Comparison of ENCODE assay signal across 8 mouse cellular contexts in the genomic region with DNA sequence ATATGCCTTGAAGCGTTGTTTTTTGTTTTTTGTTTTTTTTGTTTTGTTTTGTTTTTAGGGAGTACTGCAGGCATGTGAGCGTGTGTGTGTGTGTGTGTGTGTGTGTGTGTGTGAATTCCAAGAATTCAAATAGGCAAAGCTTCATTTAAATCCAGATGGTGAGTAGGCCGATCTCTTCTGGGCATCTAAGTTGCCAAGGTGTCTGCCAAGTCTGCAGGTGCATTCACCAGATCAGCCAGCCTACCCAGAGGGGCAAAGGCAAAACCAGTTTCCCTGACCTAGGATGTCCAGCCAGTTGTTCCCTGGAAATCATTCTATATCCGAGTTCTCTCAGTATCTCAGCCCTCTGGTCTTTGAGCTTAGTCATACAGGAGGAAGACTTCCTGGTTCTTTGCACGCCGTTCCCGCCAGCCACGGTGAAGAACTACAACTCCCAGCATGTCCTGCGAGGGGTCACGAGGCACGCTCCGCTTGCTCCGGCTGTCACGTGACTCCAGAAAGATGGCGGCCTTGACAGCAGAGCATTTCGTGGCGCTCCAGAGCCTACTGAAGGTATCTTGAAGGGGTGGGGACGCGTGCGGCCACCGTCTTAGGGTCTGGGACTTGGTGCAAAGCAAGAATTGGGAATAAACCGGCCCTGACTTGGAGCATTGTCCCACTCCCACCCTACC. TPM values are rescaled to one million over a fixed set of nuclear protein-coding genes. Genes with fewer than 3 reads are reported as not detected.
DNase-seq lines count a peak whose midpoint lies in the region; ATAC-seq lines count a peak whose summit lies in the region.

Commd9 (plus strand) TSS at position 480 of the 671 bp plus-strand sequence.

- peak within 1 kb of the TSS; percentile 79 for H3K4me3 ChIP-seq in hindbrain, embryonic 15.5 days

- H3K27me3 ChIP-seq in hindbrain, embryonic 15.5 days: no peaks in the 10 kb centered on the region

- WGBS in hindbrain, embryonic 15.5 days: 12% methylated on average over 22 of the region's 22 CpGs

- peak; percentile 95 for ATAC-seq in hindbrain, embryonic 15.5 days (ENCODE audit: low FRiP score, low read depth)

- peak within 1 kb of the TSS; percentile 77 for H3K4me2 ChIP-seq in hindbrain, embryonic 15.5 days

- H3K4me1 ChIP-seq in hindbrain, embryonic 15.5 days (replicated peaks): peaks cover 16% of the 10 kb centered on the region

- H3K9me3 ChIP-seq in hindbrain, embryonic 15.5 days: no peaks in the 10 kb centered on the region

- H3K27ac ChIP-seq in hindbrain, embryonic 15.5 days (replicated peaks): peak within 1 kb of the TSS; percentile 83

- no peaks in the 10 kb centered on the region for H3K36me3 ChIP-seq in hindbrain, embryonic 15.5 days

- H3K9ac ChIP-seq in hindbrain, embryonic 15.5 days: peak within 1 kb of the TSS; percentile 77

- DNase-seq in T-cell, adult 2 months (ENCODE audit: low spot score): peak; percentile 95
- DNase-seq in cerebellum, postnatal 36 days: peak; percentile 92 to 93
- DNase-seq in frontal cortex, postnatal 36 days (ENCODE audit: low spot score in 2 of 2): peak; percentile 93 to 96
- DNase-seq in left cerebral cortex, adult 11 months (ENCODE audit: low spot score): peak; percentile 91
- peak; percentile 95 to 96 for DNase-seq in lung, postnatal 4 days
- DNase-seq in retina, postnatal 7 days (ENCODE audit: low read depth, low spot score): peak; percentile 80
- peak; percentile 78 for DNase-seq in urinary bladder, adult 2 months (ENCODE audit: low spot score)

RNA-seq across cellular contexts. Expression of gene Commd9, which starts in this region (rescaled TPM):
- 97.3 and 100 TPM in 2 replicates for polyA plus RNA-seq in hindbrain, embryonic 15.5 days (2015; fragmentation: Nextera tagmentation; extraction: Ambion mirVana)
- 46.4 and 66.3 TPM in 2 replicates for polyA plus RNA-seq in urinary bladder, adult 2 months (2012; rRNA removed)

Comparison
In these comparisons a context has a peak if more than half of its experiments do, and no peak if none do; other contexts are left out.
1. Peak in every context shown above with its lines: DNase-seq, ATAC-seq, H3K4me3 ChIP-seq and H3K27ac ChIP-seq.